Mouse (Mus musculus): ENCODE measurements around the gene Tbca.

- TF ChIP-seq FLI1 (IDR thresholded peaks at IDR 0.05; ENCODE audit: low read length) (no peak), GATA1 (IDR thresholded peaks at IDR 0.05; ENCODE audit: borderline replicate concordance, low read length) (no peak)
Observed at GRCm38 (mm10) chr13:94847870-94848269, 59.2 kb downstream of the Tbca start.

Data from megakaryocyte, embryonic 14.5 days (primary cell).